Mouse (Mus musculus) bone marrow macrophage, adult 2 months (primary cell): ENCODE data around the gene Baz2b.

Experiments used
- CTCF ChIP-seq: IDR thresholded peaks from 2 replicates; pipeline ENCODE4 v1.5.1; 2012; ENCODE audit warnings: low read depth, mild to moderate bottlenecking, low read length, moderate library complexity
- POLR2A ChIP-seq: IDR thresholded peaks from 2 replicates; pipeline ENCODE4 v1.6.1; 2012; ENCODE audit warnings: mild to moderate bottlenecking, low read depth, low read length, borderline replicate concordance

- TF ChIP-seq CTCF (no peak), POLR2A (no peak)
These were observed 243.2 kb downstream of the Baz2b start for GRCm38 (mm10) chr2:59966454-59966853.
